Mouse (Mus musculus): Measurements from ENCODE around the gene Guk1.

DNA sequence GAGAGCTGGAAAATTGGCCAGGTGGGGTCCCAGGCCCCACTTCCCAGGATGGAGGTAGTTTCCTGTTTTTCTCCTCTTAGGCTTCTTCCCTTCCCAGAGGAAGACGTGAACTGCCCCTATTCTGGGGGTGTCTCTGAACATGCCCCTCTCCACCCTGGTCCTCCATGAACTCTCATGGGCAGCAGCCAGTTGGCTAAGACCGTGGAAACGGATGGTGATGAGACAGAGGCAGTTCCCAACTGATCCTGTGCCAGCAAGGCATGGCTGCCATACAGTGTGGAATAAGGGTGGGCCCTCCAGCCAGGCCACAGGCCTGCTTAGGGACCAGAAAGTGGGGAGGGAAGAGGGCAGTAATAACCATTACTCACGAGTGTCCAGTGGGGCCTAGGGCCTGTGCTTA lies 21.5 kb downstream of the Guk1 start:
- TF ChIP-seq CTCF (IDR thresholded peaks at IDR 0.05; ENCODE audit: extremely low read depth, insufficient read depth, low read length) = no peak
- TF ChIP-seq POLR2A (IDR thresholded peaks at IDR 0.05; ENCODE audit: extremely low read depth, insufficient read depth, low read length) = no peak
